Mouse (Mus musculus): ENCODE results near the gene Tmem56. TPM values are rescaled to one million over a fixed set of nuclear protein-coding genes. Genes with fewer than 3 reads are reported as not detected.

Gene Tmem56
- polyA plus RNA-seq, 1 experiment from 2014 or later: 0.84 TPM

- Histone ChIP-seq H3K4me1 (replicated peaks) (peaks cover 15% of the 10 kb centered on the region), H3K27ac (peak within 1 kb of the TSS; percentile 90), H3K9me3 (no peaks in the 10 kb centered on the region), H3K4me3 (peak within 1 kb of the TSS; percentile 73), H3K36me3 (no peaks in the 10 kb centered on the region), H3K27me3 (ENCODE audit: insufficient read depth, poor library complexity, severe bottlenecking) (no peaks in the 10 kb centered on the region)
- DNase-seq (ENCODE audit: low spot score): peak; percentile 93
- WGBS: under 1% methylated on average over 40 of the region's 40 CpGs
These were observed 111.5 kb downstream of the Tmem56 start, which contains the start of gene Rwdd3 for GRCm38 (mm10) chr3:121171243-121171871. Gene Rwdd3 (minus strand): TSS chr3:121171695.

- H3K9me3 ChIP-seq: no peaks in the 10 kb centered on the region
- H3K27me3 ChIP-seq (ENCODE audit: insufficient read depth, poor library complexity, severe bottlenecking): no peaks in the 10 kb centered on the region
- H3K4me3 ChIP-seq: peak overlapping the region; percentile 73
- no peak overlapping the region for H3K27ac ChIP-seq
- no peaks in the 10 kb centered on the region for H3K36me3 ChIP-seq
- H3K4me1 ChIP-seq (replicated peaks): peaks cover 15% of the 10 kb centered on the region
- DNase-seq (ENCODE audit: low spot score): no peak
- 63% methylated on average over 7 of the region's 7 CpGs for WGBS
These were observed 112.3 kb downstream of the Tmem56 start for GRCm38 (mm10) chr3:121170631-121171030.

- H3K4me3 ChIP-seq: no peak overlapping the region
- H3K36me3 ChIP-seq: no peaks in the 10 kb centered on the region
- peaks cover 15% of the 10 kb centered on the region for H3K4me1 ChIP-seq (replicated peaks)
- DNase-seq (ENCODE audit: low spot score): no peak
- 82% methylated on average over 15 of the region's 15 CpGs for WGBS
- no peak overlapping the region for H3K27ac ChIP-seq
- no peaks in the 10 kb centered on the region for H3K27me3 ChIP-seq (ENCODE audit: insufficient read depth, poor library complexity, severe bottlenecking)
- no peaks in the 10 kb centered on the region for H3K9me3 ChIP-seq
These were observed 113.6 kb downstream of the Tmem56 start for GRCm38 (mm10) chr3:121169092-121169942.

GRCm38 (mm10) chr3:121168581-121168980 lies 114.3 kb downstream of the Tmem56 start:
- Histone ChIP-seq H3K4me3 (no peak overlapping the region), H3K36me3 (no peaks in the 10 kb centered on the region), H3K9me3 (no peaks in the 10 kb centered on the region), H3K27ac (no peak overlapping the region), H3K4me1 (replicated peaks) (peaks cover 15% of the 10 kb centered on the region), H3K27me3 (ENCODE audit: insufficient read depth, poor library complexity, severe bottlenecking) (no peaks in the 10 kb centered on the region)
- no peak for DNase-seq (ENCODE audit: low spot score)
- WGBS: 94% methylated on average over 8 of the region's 8 CpGs

GRCm38 (mm10) chr3:121163271-121163819 lies 119.6 kb downstream of the Tmem56 start:
- Histone ChIP-seq H3K4me1 (replicated peaks) (no peaks in the 10 kb centered on the region), H3K27me3 (ENCODE audit: insufficient read depth, poor library complexity, severe bottlenecking) (no peaks in the 10 kb centered on the region), H3K9me3 (no peaks in the 10 kb centered on the region), H3K4me3 (no peak overlapping the region), H3K27ac (no peak overlapping the region), H3K36me3 (no peaks in the 10 kb centered on the region)
- WGBS: 44% methylated on average over 7 of the region's 7 CpGs
- peak; percentile 69 for DNase-seq (ENCODE audit: low spot score)

GRCm38 (mm10) chr3:121161661-121162060 lies 121.2 kb downstream of the Tmem56 start:
- 38% methylated on average over 2 of the region's 2 CpGs for WGBS
- Histone ChIP-seq H3K4me1 (replicated peaks) (peaks cover 6% of the 10 kb centered on the region), H3K27me3 (ENCODE audit: insufficient read depth, poor library complexity, severe bottlenecking) (no peaks in the 10 kb centered on the region), H3K36me3 (no peaks in the 10 kb centered on the region), H3K27ac (no peak overlapping the region), H3K9me3 (no peaks in the 10 kb centered on the region), H3K4me3 (no peak overlapping the region)
- DNase-seq (ENCODE audit: low spot score): no peak

GRCm38 (mm10) chr3:121160424-121160823 lies 122.5 kb downstream of the Tmem56 start:
- DNase-seq (ENCODE audit: low spot score): no peak
- no peak overlapping the region for H3K27ac ChIP-seq
- WGBS: 88% methylated on average over 4 of the region's 4 CpGs
- peaks cover 18% of the 10 kb centered on the region for H3K4me1 ChIP-seq (replicated peaks)
- no peak overlapping the region for H3K4me3 ChIP-seq
- H3K36me3 ChIP-seq: no peaks in the 10 kb centered on the region
- H3K9me3 ChIP-seq: no peaks in the 10 kb centered on the region
- no peaks in the 10 kb centered on the region for H3K27me3 ChIP-seq (ENCODE audit: insufficient read depth, poor library complexity, severe bottlenecking)

GRCm38 (mm10) chr3:121159566-121159965 lies 123.3 kb downstream of the Tmem56 start:
- 82% methylated on average over 10 of the region's 10 CpGs for WGBS
- no peaks in the 10 kb centered on the region for H3K36me3 ChIP-seq
- H3K27ac ChIP-seq: no peak overlapping the region
- H3K27me3 ChIP-seq (ENCODE audit: insufficient read depth, poor library complexity, severe bottlenecking): no peaks in the 10 kb centered on the region
- H3K4me1 ChIP-seq (replicated peaks): peaks cover 19% of the 10 kb centered on the region
- no peaks in the 10 kb centered on the region for H3K9me3 ChIP-seq
- DNase-seq (ENCODE audit: low spot score): no peak
- H3K4me3 ChIP-seq: no peak overlapping the region

GRCm38 (mm10) chr3:121158901-121159351 lies 124.0 kb downstream of the Tmem56 start:
- Histone ChIP-seq H3K9me3 (no peaks in the 10 kb centered on the region), H3K27ac (no peak overlapping the region), H3K4me3 (no peak overlapping the region), H3K27me3 (ENCODE audit: insufficient read depth, poor library complexity, severe bottlenecking) (no peaks in the 10 kb centered on the region), H3K36me3 (no peaks in the 10 kb centered on the region), H3K4me1 (replicated peaks) (peaks cover 19% of the 10 kb centered on the region)
- no peak for DNase-seq (ENCODE audit: low spot score)
- 93% methylated on average over 16 of the region's 16 CpGs for WGBS

GRCm38 (mm10) chr3:121157546-121158330 lies 125.2 kb downstream of the Tmem56 start:
- Histone ChIP-seq H3K4me3 (no peak overlapping the region), H3K27me3 (ENCODE audit: insufficient read depth, poor library complexity, severe bottlenecking) (no peaks in the 10 kb centered on the region), H3K36me3 (no peaks in the 10 kb centered on the region), H3K27ac (no peak overlapping the region), H3K4me1 (replicated peaks) (peaks cover 21% of the 10 kb centered on the region), H3K9me3 (no peaks in the 10 kb centered on the region)
- WGBS: 76% methylated on average over 10 of the region's 10 CpGs
- DNase-seq (ENCODE audit: low spot score): no peak

GRCm38 (mm10) chr3:121156451-121157186 lies 126.3 kb downstream of the Tmem56 start:
- DNase-seq (ENCODE audit: low spot score): no peak
- Histone ChIP-seq H3K9me3 (no peaks in the 10 kb centered on the region), H3K27ac (0 out of 2 replicates have a peak overlapping the region, but pooled peaks have one; percentile 5), H3K4me1 (replicated peaks) (peaks cover 21% of the 10 kb centered on the region), H3K4me3 (no peak overlapping the region), H3K36me3 (no peaks in the 10 kb centered on the region), H3K27me3 (ENCODE audit: insufficient read depth, poor library complexity, severe bottlenecking) (no peaks in the 10 kb centered on the region)
- 58% methylated on average over 11 of the region's 11 CpGs for WGBS

- no peaks in the 10 kb centered on the region for H3K27me3 ChIP-seq (ENCODE audit: insufficient read depth, poor library complexity, severe bottlenecking)
- WGBS: 22% methylated on average over 7 of the region's 7 CpGs
- no peaks in the 10 kb centered on the region for H3K9me3 ChIP-seq
- no peak overlapping the region for H3K27ac ChIP-seq
- peak; percentile 17 for DNase-seq (ENCODE audit: low spot score)
- H3K4me3 ChIP-seq: peak overlapping the region; percentile 13; the same call in 1 of the 2 replicates
- no peaks in the 10 kb centered on the region for H3K36me3 ChIP-seq
- H3K4me1 ChIP-seq (replicated peaks): peaks cover 21% of the 10 kb centered on the region
These were observed 126.9 kb downstream of the Tmem56 start for GRCm38 (mm10) chr3:121156043-121156442.

Data from hindbrain, embryonic 10.5 days (tissue).